Mouse (Mus musculus) spleen, postnatal 14 days (tissue): ENCODE data around the gene Sel1l.
"Not testable (repeated sequence)": the region's sequence is repeated elsewhere in the genome, so short reads cannot be mapped to it uniquely, and the experiment has no call there.

Experiments
- DNase-seq, 2 experiments: peaks; one replicate each; pipeline ENCODE4 v3.0.0; 2021 to 2022; ENCODE audit warnings: low spot score in 2 of 2

Gene Sel1l

DNA sequence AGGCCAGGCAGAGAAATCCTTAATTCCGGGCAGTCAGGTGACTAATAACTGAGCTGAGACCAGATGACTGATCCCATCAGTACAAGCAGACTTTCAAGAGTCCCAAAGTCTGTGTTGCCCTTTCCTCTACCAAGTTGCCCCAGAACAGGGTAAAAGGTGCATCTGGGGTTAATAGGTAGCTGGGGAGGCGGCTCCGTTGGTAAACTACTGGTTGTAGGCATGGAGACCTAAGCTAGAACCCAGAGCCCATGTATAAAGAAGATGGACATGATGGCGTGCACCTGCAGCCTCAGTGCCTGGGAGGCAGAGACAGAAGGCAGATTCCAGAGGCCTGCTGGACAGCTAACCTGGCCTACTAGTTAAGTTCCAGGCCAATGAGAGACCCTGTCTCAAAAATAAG lies 30.2 kb downstream of the Sel1l start:
- DNase-seq, result no peak

DNA sequence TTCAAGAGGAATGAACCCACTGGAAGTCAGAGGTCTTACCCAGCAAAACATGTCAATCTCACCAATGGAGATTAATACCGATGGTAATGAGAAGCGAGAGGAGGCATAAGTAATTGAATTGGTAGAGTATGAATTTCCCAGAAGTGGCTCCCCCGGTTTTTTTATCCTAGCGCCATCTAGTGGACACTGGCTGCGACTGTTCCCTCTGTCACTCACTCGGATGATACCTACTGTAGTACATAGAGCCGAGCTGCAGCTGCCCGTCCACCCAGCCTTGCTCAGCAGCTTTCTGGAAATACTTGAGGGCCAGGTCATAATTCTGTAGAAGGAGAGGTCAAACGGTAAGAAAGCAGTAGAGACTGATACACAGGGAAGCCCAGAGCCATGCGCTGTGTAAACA lies 33.0 kb downstream of the Sel1l start:
- peak in 1 of 2 experiments; percentile 25 for DNase-seq

GRCm38 (mm10) chr12:91815552-91815951 lies 33.4 kb downstream of the Sel1l start:
- DNase-seq, result no peak

- DNase-seq, result no peak
Observed at GRCm38 (mm10) chr12:91808911-91809310, 40.0 kb downstream of the Sel1l start.

DNA sequence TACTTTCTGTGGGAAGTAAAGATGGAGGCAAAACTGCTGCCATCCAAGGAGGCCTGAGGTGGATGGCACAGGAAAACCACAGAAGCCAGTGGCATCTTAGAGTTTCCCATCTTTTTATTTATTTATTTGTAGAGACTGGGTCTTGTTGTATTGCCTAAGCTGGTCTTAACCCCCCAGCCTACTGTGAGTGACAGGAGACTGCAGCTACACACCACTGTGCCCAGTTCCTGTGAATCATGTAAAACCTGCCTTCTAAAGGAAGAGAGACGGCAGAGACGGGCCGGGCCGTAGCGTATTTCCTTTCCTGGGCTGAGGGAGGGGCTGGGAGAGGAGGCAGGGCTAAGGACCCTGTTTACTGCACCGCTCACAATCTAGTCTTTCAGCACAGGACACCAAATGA lies 41.2 kb downstream of the Sel1l start:
- DNase-seq, result no peak

- no peak for DNase-seq
Observed at GRCm38 (mm10) chr12:91807095-91807494, 41.9 kb downstream of the Sel1l start.

- no peak for DNase-seq
Observed at GRCm38 (mm10) chr12:91804262-91804661, 44.7 kb downstream of the Sel1l start.

GRCm38 (mm10) chr12:91803207-91803932 lies 45.6 kb downstream of the Sel1l start:
- no peak for DNase-seq

GRCm38 (mm10) chr12:91802586-91803206 lies 46.3 kb downstream of the Sel1l start:
- DNase-seq, result no peak

GRCm38 (mm10) chr12:91800861-91801385 lies 48.0 kb downstream of the Sel1l start:
- no peak for DNase-seq

- DNase-seq, result no peak
Observed at GRCm38 (mm10) chr12:91799821-91800335, 49.1 kb downstream of the Sel1l start.

DNA sequence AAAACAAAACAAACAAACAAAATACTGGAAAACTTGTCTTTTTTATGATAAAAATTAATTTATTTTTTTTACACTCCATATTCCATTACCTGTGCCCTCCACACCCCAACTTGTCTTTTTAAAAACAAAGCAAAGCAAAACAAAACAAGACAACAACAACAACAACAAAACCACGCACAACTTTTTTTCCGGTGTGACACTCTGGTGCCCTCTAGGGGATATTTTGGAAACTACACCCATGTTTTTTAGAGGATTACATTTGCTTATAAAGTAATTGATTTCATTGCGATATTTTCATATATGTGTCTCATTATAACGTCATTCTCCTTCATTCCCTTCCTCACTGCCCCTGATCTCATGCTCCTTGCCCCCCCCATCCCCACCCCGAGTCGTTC lies 49.6 kb downstream of the Sel1l start:
- DNase-seq, result no peak

DNA sequence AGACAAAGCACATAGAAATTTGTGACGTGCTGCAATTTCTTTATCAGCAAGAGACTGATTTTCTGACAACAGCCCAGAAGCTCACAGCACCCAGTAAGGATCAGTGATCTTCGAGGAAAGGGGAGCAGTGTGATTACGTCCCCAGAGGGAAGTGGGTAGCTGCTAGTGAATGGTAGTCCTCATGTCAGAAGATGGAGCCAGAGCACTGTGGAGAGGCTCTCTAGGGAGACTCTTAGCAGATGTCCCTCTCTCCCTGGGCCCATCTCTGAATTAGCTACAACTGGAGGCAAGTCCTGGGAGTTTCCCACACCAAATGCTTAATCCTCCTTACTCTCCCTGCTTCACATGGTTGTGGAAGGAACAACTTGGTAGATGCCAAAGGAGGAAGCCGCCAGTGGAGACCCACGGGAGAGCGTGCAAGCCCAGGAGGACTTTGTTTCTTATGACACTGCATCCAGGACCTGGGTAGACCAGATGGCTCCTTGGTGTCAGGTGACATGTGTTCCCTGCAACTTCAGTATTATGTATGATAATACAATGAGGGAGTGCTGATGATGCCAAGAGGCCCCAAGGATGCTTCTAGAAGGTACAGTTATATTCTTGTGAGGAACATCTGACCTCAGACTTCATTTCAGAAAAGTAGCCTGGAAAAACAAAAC lies 50.1 kb downstream of the Sel1l start:
- DNase-seq, result no peak

GRCm38 (mm10) chr12:91796774-91797173 lies 52.2 kb downstream of the Sel1l start:
- DNase-seq, result no peak

DNA sequence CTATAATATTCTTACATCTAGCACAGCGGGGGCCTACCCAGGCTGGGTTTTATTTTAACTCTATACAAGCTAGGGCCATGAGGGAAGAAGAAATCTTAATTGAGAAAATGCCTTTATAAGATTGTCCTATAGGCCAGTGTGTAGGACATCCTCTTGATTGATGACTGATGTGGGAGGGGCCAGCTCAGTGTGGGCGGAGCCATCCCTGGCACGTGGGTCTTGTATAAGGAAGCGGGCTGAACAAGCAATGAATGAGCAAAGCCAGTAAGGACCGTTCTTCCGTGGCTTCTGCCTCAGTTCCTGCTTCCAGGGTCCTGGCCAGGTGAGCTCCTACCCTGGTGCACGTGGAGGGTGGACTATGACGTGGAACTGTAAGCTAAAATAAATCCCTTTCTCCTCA lies 55.7 kb downstream of the Sel1l start:
- no peak for DNase-seq

DNA sequence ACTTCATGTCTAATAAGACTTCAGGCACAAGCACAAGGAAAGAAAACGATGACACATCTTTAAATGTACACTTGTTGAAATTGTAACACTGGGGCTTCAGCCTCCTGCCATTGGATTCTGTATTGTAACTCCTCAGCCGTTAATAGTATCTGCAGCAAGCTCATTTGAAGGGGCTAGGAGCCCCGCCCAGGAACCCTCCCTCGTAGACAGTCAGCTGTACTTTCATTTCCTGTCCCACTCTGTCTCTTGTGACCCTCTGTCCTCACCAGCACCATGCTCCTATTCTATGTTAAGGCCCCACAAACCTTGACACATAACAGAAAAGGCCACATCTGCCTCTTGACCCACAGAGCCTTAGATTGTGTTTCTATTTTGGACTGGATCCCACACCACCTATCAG lies 57.1 kb downstream of the Sel1l start:
- DNase-seq, result no peak

- DNase-seq, result peak in 1 of 2 experiments; percentile 46
Observed at GRCm38 (mm10) chr12:91789801-91790200, 59.2 kb downstream of the Sel1l start.

GRCm38 (mm10) chr12:91788446-91788845 lies 60.5 kb downstream of the Sel1l start:
- not testable (repeated sequence) for DNase-seq

GRCm38 (mm10) chr12:91787959-91788437 lies 61.0 kb downstream of the Sel1l start, which contains the start of gene Ston2:
Gene Ston2 (minus strand): TSS chr12:91788387.
- DNase-seq, result no peak

DNA sequence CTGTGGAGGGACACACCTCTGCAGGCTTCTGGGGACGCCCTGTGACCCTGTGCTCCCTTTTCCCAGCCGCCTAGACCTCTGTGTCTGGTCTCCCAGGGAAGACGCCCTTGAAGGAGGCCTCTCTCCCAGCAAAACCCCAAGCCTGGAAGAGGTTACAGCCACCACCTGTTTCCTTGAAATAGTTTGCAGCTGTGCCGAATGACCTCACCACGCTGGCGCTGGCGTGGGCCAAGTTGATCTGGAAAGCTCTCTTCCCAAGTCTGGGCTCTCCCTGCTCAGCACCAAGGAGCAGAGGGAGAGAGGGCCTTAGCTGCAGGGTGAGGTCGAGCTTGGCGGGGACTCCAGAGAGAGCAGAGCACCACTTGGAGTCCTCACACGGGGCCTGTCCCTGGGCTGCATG lies 62.6 kb downstream of the Sel1l start:
- DNase-seq, result no peak

DNA sequence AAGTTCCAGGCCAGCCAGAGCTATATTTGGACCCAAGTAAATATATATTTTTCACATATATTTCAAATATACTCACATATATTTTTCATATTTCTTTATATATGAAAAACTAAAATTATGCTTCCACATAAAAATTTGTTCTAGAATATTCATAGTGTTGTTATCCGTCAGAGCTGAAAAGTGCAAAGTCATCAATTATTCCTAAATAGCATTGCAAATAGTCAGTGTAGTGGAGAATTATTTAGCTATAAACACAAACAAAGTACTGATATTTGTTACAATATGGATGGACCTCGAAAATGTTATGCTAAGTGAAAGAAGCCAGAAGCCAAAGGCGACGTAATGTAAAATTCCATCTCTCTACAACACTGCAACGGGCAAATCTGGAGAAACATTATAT lies 67.5 kb downstream of the Sel1l start:
- DNase-seq, result no peak

- no peak for DNase-seq
Observed at GRCm38 (mm10) chr12:91780531-91780930, 68.4 kb downstream of the Sel1l start.
